Comparison of ENCODE assay signal across 19 mouse cellular contexts in the genomic region with DNA sequence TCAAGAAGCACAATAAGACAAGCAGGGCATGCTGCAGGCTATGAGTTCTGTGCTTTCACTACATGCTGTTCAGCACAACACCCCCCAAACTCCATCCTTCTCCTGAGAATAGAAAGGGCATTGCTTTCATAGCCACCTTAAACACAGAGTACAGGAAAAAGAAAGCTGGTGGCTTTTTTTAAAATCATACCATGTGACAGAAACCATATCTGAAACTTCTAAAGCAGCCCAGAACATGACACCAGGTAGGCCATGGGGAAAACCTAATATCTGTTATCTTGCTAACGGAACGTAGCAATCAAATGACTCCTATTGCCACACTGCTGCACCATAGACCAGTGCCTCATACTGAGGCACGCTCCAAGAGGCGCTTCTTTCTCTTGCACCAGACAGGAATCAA.
DNase-seq lines count a peak whose midpoint lies in the region; ATAC-seq lines count a peak whose summit lies in the region.
"Had no signal": no experiment of that assay in that cellular context is flagged by ENCODE, and none has a peak within 500 bp of the region (broad histone marks: within the 10 kb centered on the region; RNA-seq: fewer than 3 reads in every experiment).

No protein-coding gene starts in this region.

- DNase-seq in CD4-positive, CD25-positive, alpha-beta regulatory T cell, adult 2 months (ENCODE audit: low read depth, low spot score) = peak; percentile 44
- peak; percentile 36 for DNase-seq in naive thymus-derived CD4-positive, alpha-beta T cell, adult 2 months (ENCODE audit: low read depth)
- no peak for DNase-seq in heart, adult 18-20 months
- no peak for DNase-seq in urinary bladder, postnatal 36 days (ENCODE audit: low spot score in 2 of 2)
- no peak for DNase-seq in cerebellum, adult 11 months
- DNase-seq: adrenal gland, adult 2 months; adrenal gland, postnatal 14 days; cerebellum, adult 11-12 months; cerebellum, adult 9-10 months; cerebellum, postnatal 14 days; gastrocnemius, postnatal 14 days; heart, postnatal 10 days; heart, postnatal 36 days; kidney, adult 11 months had no signal

- ATAC-seq in activated CD4-positive, CD25-positive, alpha-beta regulatory T cell, adult 4 months = peak; percentile 17
- ATAC-seq: forebrain, embryonic 13.5 days; forebrain, embryonic 16.5 days; hindbrain, embryonic 16.5 days; Patski had no signal

Comparison
In these comparisons a context has a peak if more than half of its experiments do, and no peak if none do; other contexts are left out.
1. DNase-seq: peak in CD4-positive, CD25-positive, alpha-beta regulatory T cell, adult 2 months (single experiment) and naive thymus-derived CD4-positive, alpha-beta T cell, adult 2 months (single experiment); none in heart, adult 18-20 months (0 of 2), urinary bladder, postnatal 36 days (0 of 2) and cerebellum, adult 11 months (single experiment).